Comparison of ENCODE assay signal across 8 mouse cellular contexts in genomic region chrX:7679405-7680056, GRCm38 (mm10). TPM values are rescaled to one million over a fixed set of nuclear protein-coding genes. Genes with fewer than 3 reads are reported as not detected.
A peak's percentile ranks its signal among the peaks of the same experiment; 100 is the strongest.
DNase-seq lines count a peak whose midpoint lies in the region; ATAC-seq and TF ChIP-seq lines count a peak whose summit lies in the region.

No protein-coding gene starts in this region.

- 28% methylated on average over 27 of the region's 27 CpGs for WGBS in embryonic facial prominence, embryonic 12.5 days
- 20% methylated on average over 27 of the region's 27 CpGs for WGBS in limb, embryonic 11.5 days
- WGBS in midbrain, embryonic 13.5 days, result 18% methylated on average over 27 of the region's 27 CpGs
- 12% methylated on average over 27 of the region's 27 CpGs for WGBS in small intestine, adult 2 months

- ATAC-seq in embryonic facial prominence, embryonic 12.5 days (ENCODE audit: insufficient number of reproducible peaks, insufficient read depth, low FRiP score, low TSS enrichment), result peak; percentile 86
- peak; percentile 90 for ATAC-seq in limb, embryonic 11.5 days (ENCODE audit: insufficient number of reproducible peaks, low FRiP score, low TSS enrichment, low read depth)
- ATAC-seq in midbrain, embryonic 13.5 days, result peak; percentile 95

- no peak for TF ChIP-seq POLR2A in small intestine, adult 2 months (IDR thresholded peaks at IDR 0.05; ENCODE audit: low read depth, low read length)

- TF ChIP-seq CTCF in small intestine, adult 2 months (IDR thresholded peaks at IDR 0.05; ENCODE audit: extremely low read depth, insufficient read length, insufficient replicate concordance, low read depth, low read length), result peak; percentile 76

- peak; percentile 94 for DNase-seq in 3134 (ENCODE audit: extremely low read depth, insufficient read length, low spot score)
- peak; percentile 91 for DNase-seq in adrenal gland, postnatal 25 days
- DNase-seq in heart, adult 18-20 months, result peak; percentile 89 to 94
- peak; percentile 93 for DNase-seq in kidney, adult 18-20 months
- peak; percentile 90 for DNase-seq in limb, embryonic 11.5 days (ENCODE audit: low spot score)

- no peak overlapping the region for H3K27ac ChIP-seq in embryonic facial prominence, embryonic 12.5 days
- H3K27ac ChIP-seq in limb, embryonic 11.5 days (replicated peaks; ENCODE audit: low read depth, low read length), result no peak overlapping the region
- no peak overlapping the region for H3K27ac ChIP-seq in midbrain, embryonic 13.5 days
- peak overlapping the region; percentile 32; the same call in 1 of the 2 replicates for H3K27ac ChIP-seq in small intestine, adult 2 months (ENCODE audit: insufficient read depth, low read depth, low read length)

- H3K4me1 ChIP-seq in embryonic facial prominence, embryonic 12.5 days, result no peaks in the 10 kb centered on the region
- no peaks in the 10 kb centered on the region for H3K4me1 ChIP-seq in limb, embryonic 11.5 days (ENCODE audit: control insufficient read depth, insufficient read depth, low read length)
- H3K4me1 ChIP-seq in midbrain, embryonic 13.5 days (replicated peaks), result no peaks in the 10 kb centered on the region
- H3K4me1 ChIP-seq in small intestine, adult 2 months (ENCODE audit: control insufficient read depth, insufficient read depth, insufficient read length, low read length), result no peaks in the 10 kb centered on the region

- H3K4me3 ChIP-seq in embryonic facial prominence, embryonic 12.5 days, result peak overlapping the region; percentile 11; the same call in 1 of the 2 replicates
- 0 out of 2 replicates have a peak overlapping the region, but pooled peaks have one; percentile 2 for H3K4me3 ChIP-seq in limb, embryonic 11.5 days (ENCODE audit: low read depth, low read length)
- peak overlapping the region; percentile 28 for H3K4me3 ChIP-seq in midbrain, embryonic 13.5 days (replicated peaks)
- H3K4me3 ChIP-seq in small intestine, adult 2 months (ENCODE audit: low read depth, low read length), result peak overlapping the region; percentile 64

- H3K9ac ChIP-seq in embryonic facial prominence, embryonic 12.5 days, result no peak overlapping the region
- H3K9ac ChIP-seq in limb, embryonic 11.5 days (ENCODE audit: low read length), result 0 out of 2 replicates have a peak overlapping the region, but pooled peaks have one; percentile 2
- H3K9ac ChIP-seq in midbrain, embryonic 13.5 days (replicated peaks), result no peak overlapping the region; the same call in 1 of the 2 replicates

- no peaks in the 10 kb centered on the region for H3K36me3 ChIP-seq in embryonic facial prominence, embryonic 12.5 days
- H3K36me3 ChIP-seq in limb, embryonic 11.5 days (ENCODE audit: control insufficient read depth, insufficient read depth, low read length), result no peaks in the 10 kb centered on the region
- no peaks in the 10 kb centered on the region for H3K36me3 ChIP-seq in midbrain, embryonic 13.5 days
- no peaks in the 10 kb centered on the region for H3K36me3 ChIP-seq in small intestine, adult 2 months (ENCODE audit: control insufficient read depth, insufficient read depth, low read length)

- no peaks in the 10 kb centered on the region for H3K9me3 ChIP-seq in embryonic facial prominence, embryonic 12.5 days
- no peaks in the 10 kb centered on the region; the same call in 1 of the 2 replicates for H3K9me3 ChIP-seq in limb, embryonic 11.5 days (ENCODE audit: control insufficient read depth, low read length)
- H3K9me3 ChIP-seq in midbrain, embryonic 13.5 days, result no peaks in the 10 kb centered on the region

- H3K27me3 ChIP-seq in embryonic facial prominence, embryonic 12.5 days, result no peaks in the 10 kb centered on the region
- H3K27me3 ChIP-seq in limb, embryonic 11.5 days (ENCODE audit: control insufficient read depth, insufficient read depth, low read length), result no peaks in the 10 kb centered on the region
- H3K27me3 ChIP-seq in midbrain, embryonic 13.5 days, result no peaks in the 10 kb centered on the region
- H3K27me3 ChIP-seq in small intestine, adult 2 months (ENCODE audit: control insufficient read depth, insufficient read depth, low read length), result no peaks in the 10 kb centered on the region

- peak overlapping the region; percentile 44 for H3K4me2 ChIP-seq in embryonic facial prominence, embryonic 12.5 days (replicated peaks)
- H3K4me2 ChIP-seq in limb, embryonic 11.5 days (ENCODE audit: low read depth, severe bottlenecking), result peak overlapping the region; percentile 40; the same call in 1 of the 2 replicates
- peak overlapping the region; percentile 49 for H3K4me2 ChIP-seq in midbrain, embryonic 13.5 days (replicated peaks)

RNA-seq across cellular contexts. Expression of gene Magix, which starts 1.5 kb away (rescaled TPM):
- total RNA-seq in adrenal gland, postnatal 25 days (2021), result 0.52 and 0.86 TPM in 2 replicates
- polyA plus RNA-seq in embryonic facial prominence, embryonic 12.5 days (2016; fragmentation: Nextera tagmentation; extraction: Ambion mirVana), result 0.11 and 0.15 TPM in 2 replicates
- total RNA-seq in heart, adult 18-20 months (2021), result 10 to 100 TPM; 25.2 to 27.9 TPM
- 0.21 TPM in 1 of 2 replicates, not detected in the other for polyA plus RNA-seq in limb, embryonic 11.5 days (2014; fragmentation: Nextera tagmentation; extraction: Ambion mirVana)
- 0.06 and 0.09 TPM in 2 replicates for polyA plus RNA-seq in midbrain, embryonic 13.5 days (2015; fragmentation: Nextera tagmentation; extraction: Ambion mirVana)
- polyA plus RNA-seq in small intestine, adult 2 months (2012; rRNA removed), result 0.90 and 1.5 TPM in 2 replicates

RNA-seq across cellular contexts. Expression of gene Plp2, which starts 8.3 kb away (rescaled TPM):
- 62.4 and 70.9 TPM in 2 replicates for total RNA-seq in adrenal gland, postnatal 25 days (2021)
- polyA plus RNA-seq in embryonic facial prominence, embryonic 12.5 days (2016; fragmentation: Nextera tagmentation; extraction: Ambion mirVana), result 58.4 and 63.2 TPM in 2 replicates
- 10 to 100 TPM; 41.3 to 57.6 TPM for total RNA-seq in heart, adult 18-20 months (2021)
- polyA plus RNA-seq in limb, embryonic 11.5 days (2014; fragmentation: Nextera tagmentation; extraction: Ambion mirVana), result 78.1 and 81.0 TPM in 2 replicates
- polyA plus RNA-seq in midbrain, embryonic 13.5 days (2015; fragmentation: Nextera tagmentation; extraction: Ambion mirVana), result 20.3 and 22.2 TPM in 2 replicates
- 99.6 and 138 TPM in 2 replicates for polyA plus RNA-seq in small intestine, adult 2 months (2012; rRNA removed)

RNA-seq across cellular contexts. Expression of gene Gpkow, which starts 17.4 kb away (rescaled TPM):
- total RNA-seq in adrenal gland, postnatal 25 days (2021), result 50.4 and 54.9 TPM in 2 replicates
- 38.7 and 39.6 TPM in 2 replicates for polyA plus RNA-seq in embryonic facial prominence, embryonic 12.5 days (2016; fragmentation: Nextera tagmentation; extraction: Ambion mirVana)
- 10 to 100 TPM; 17.8 to 20.1 TPM for total RNA-seq in heart, adult 18-20 months (2021)
- 40.9 and 43.4 TPM in 2 replicates for polyA plus RNA-seq in limb, embryonic 11.5 days (2014; fragmentation: Nextera tagmentation; extraction: Ambion mirVana)
- 45.1 and 45.6 TPM in 2 replicates for polyA plus RNA-seq in midbrain, embryonic 13.5 days (2015; fragmentation: Nextera tagmentation; extraction: Ambion mirVana)
- 2.3 and 3.6 TPM in 2 replicates for polyA plus RNA-seq in small intestine, adult 2 months (2012; rRNA removed)

RNA-seq across cellular contexts. Expression of gene Prickle3, which starts 22.5 kb away (rescaled TPM):
- total RNA-seq in adrenal gland, postnatal 25 days (2021), result 17.9 and 20.0 TPM in 2 replicates
- 6.6 and 7.1 TPM in 2 replicates for polyA plus RNA-seq in embryonic facial prominence, embryonic 12.5 days (2016; fragmentation: Nextera tagmentation; extraction: Ambion mirVana)
- total RNA-seq in heart, adult 18-20 months (2021), result 10 to 100 TPM; 21.1 to 21.5 TPM
- polyA plus RNA-seq in limb, embryonic 11.5 days (2014; fragmentation: Nextera tagmentation; extraction: Ambion mirVana), result 5.6 and 6.7 TPM in 2 replicates
- 1.1 and 1.2 TPM in 2 replicates for polyA plus RNA-seq in midbrain, embryonic 13.5 days (2015; fragmentation: Nextera tagmentation; extraction: Ambion mirVana)
- polyA plus RNA-seq in small intestine, adult 2 months (2012; rRNA removed), result 10.3 and 13.0 TPM in 2 replicates

RNA-seq across cellular contexts. Expression of gene Wdr45, which starts 34.6 kb away (rescaled TPM):
- 79.0 and 80.8 TPM in 2 replicates for total RNA-seq in adrenal gland, postnatal 25 days (2021)
- 32.3 and 33.0 TPM in 2 replicates for polyA plus RNA-seq in embryonic facial prominence, embryonic 12.5 days (2016; fragmentation: Nextera tagmentation; extraction: Ambion mirVana)
- 10 to 100 TPM; 29.9 to 51.4 TPM for total RNA-seq in heart, adult 18-20 months (2021)
- polyA plus RNA-seq in limb, embryonic 11.5 days (2014; fragmentation: Nextera tagmentation; extraction: Ambion mirVana), result 16.7 and 20.6 TPM in 2 replicates
- polyA plus RNA-seq in midbrain, embryonic 13.5 days (2015; fragmentation: Nextera tagmentation; extraction: Ambion mirVana), result 31.8 and 34.9 TPM in 2 replicates
- 14.9 and 33.6 TPM in 2 replicates for polyA plus RNA-seq in small intestine, adult 2 months (2012; rRNA removed)

Comparison
In these comparisons a context has a peak if more than half of its experiments do, and no peak if none do; other contexts are left out.
1. H3K4me3 ChIP-seq: peak in every context shown above with its lines; median percentile 64 in small intestine, adult 2 months; 28 in midbrain, embryonic 13.5 days; 11 in embryonic facial prominence, embryonic 12.5 days; 2 in limb, embryonic 11.5 days.